Mouse (Mus musculus) liver, adult 2 months (tissue): ENCODE data around the gene Smad1.

Source experiments
- CTCF ChIP-seq: fragments of 200-500 bp; IDR thresholded peaks from 2 replicates; pipeline ENCODE4 v1.5.1; 2011; ENCODE audit warnings: low read depth, low read length, control low read depth
- POLR2A ChIP-seq: fragments of 200-500 bp; IDR thresholded peaks from 2 replicates; pipeline ENCODE4 v1.6.1; 2011; ENCODE audit warnings: low read length, control low read depth; ENCODE audit not compliant: insufficient read depth; ENCODE audit errors: extremely low read depth

GRCm38 (mm10) chr8:79404895-79405557 lies 5.7 kb upstream of the Smad1 start:
- no peak for TF ChIP-seq CTCF
- TF ChIP-seq POLR2A = no peak
